Mouse (Mus musculus) forebrain, embryonic 15.5 days (tissue): Measurements from ENCODE around the gene Bahd1. TPM values are rescaled to one million over a fixed set of nuclear protein-coding genes. Genes with fewer than 3 reads are reported as not detected.

ENCODE experiments used
- ATAC-seq: fragments of 200-750 bp; cut with Nextera tagmentation; replicated peaks from 2 replicates; pipeline ENCODE4 v1.8.0; 2017; ENCODE audit warnings: mild to moderate bottlenecking, moderate TSS enrichment, moderate library complexity
- H3K27ac ChIP-seq: fragments of 300-500 bp; sonication (generic); replicated peaks from 2 replicates; pipeline ENCODE4 v1.5.1; 2015; ENCODE audit warnings: mild to moderate bottlenecking, inconsistent platforms
- H3K27me3 ChIP-seq: fragments of 300-500 bp; sonication (generic); 2 replicates; pipeline ENCODE4 v1.6.1; 2015; ENCODE audit warnings: inconsistent platforms
- H3K36me3 ChIP-seq: fragments of 300-500 bp; sonication (generic); 2 replicates; pipeline ENCODE4 v1.6.1; 2015; ENCODE audit warnings: mild to moderate bottlenecking, inconsistent platforms
- H3K4me1 ChIP-seq: fragments of 300-500 bp; sonication (generic); 2 replicates; pipeline ENCODE4 v1.6.1; 2015; ENCODE audit warnings: inconsistent platforms
- H3K4me2 ChIP-seq: fragments of 300-500 bp; sonication (generic); replicated peaks from 2 replicates; pipeline ENCODE4 v1.6.1; 2015; ENCODE audit warnings: mild to moderate bottlenecking, inconsistent platforms
- H3K4me3 ChIP-seq: fragments of 300-500 bp; sonication (generic); 2 replicates; pipeline ENCODE4 v1.5.1; 2015; ENCODE audit warnings: mild to moderate bottlenecking, inconsistent platforms
- H3K9ac ChIP-seq: fragments of 300-500 bp; sonication (generic); replicated peaks from 2 replicates; pipeline ENCODE4 v1.6.1; 2015; ENCODE audit warnings: mild to moderate bottlenecking, inconsistent platforms
- H3K9me3 ChIP-seq: fragments of 300-500 bp; sonication (generic); 2 replicates; pipeline ENCODE4 v1.6.1; 2016; ENCODE audit warnings: inconsistent platforms
- WGBS: fragments of 180-500 bp; shearing (Covaris S2); methylation state at CpG from one replicate; pipeline ENCODE4 v1.1.7; 2015; ENCODE audit warnings: mixed read lengths; 5-methylcytosine and 5-hydroxymethylcytosine counted together
- polyA plus RNA-seq: library from polyadenylated mRNA; unstranded; fragments of >200 nt; fragmentation: Nextera tagmentation; extraction: Ambion mirVana; gene quantifications from 2 replicates; pipeline ENCODE4 v1.2.1, GENCODE M21; 2015

The Bahd1 gene
- polyA plus RNA-seq, 1 experiment from 2014 or later = 6.7 TPM

GRCm38 (mm10) chr2:118900826-118901140 lies 606 bp downstream of the Bahd1 start:
- Histone ChIP-seq H3K4me1 (peaks cover 64% of the 10 kb centered on the region), H3K4me2 (peak overlapping the region; percentile 99), H3K36me3 (no peaks in the 10 kb centered on the region), H3K4me3 (peak overlapping the region; percentile 99), H3K27ac (no peak overlapping the region), H3K9ac (peak overlapping the region; percentile 45), H3K9me3 (no peaks in the 10 kb centered on the region), H3K27me3 (peaks cover 41% of the 10 kb centered on the region)
- 0% methylated on average over 11 of the region's 11 CpGs for WGBS
- ATAC-seq = no peak; the same call in 1 of the 2 replicates

- Histone ChIP-seq H3K4me2 (peak overlapping the region; percentile 99), H3K4me1 (peaks cover 65% of the 10 kb centered on the region), H3K4me3 (peak overlapping the region; percentile 99), H3K27me3 (peaks cover 35% of the 10 kb centered on the region), H3K9me3 (no peaks in the 10 kb centered on the region), H3K9ac (peak overlapping the region; percentile 87), H3K36me3 (no peaks in the 10 kb centered on the region), H3K27ac (peak overlapping the region; percentile 87)
- WGBS = under 1% methylated on average over 79 of the region's 120 CpGs
- peak; percentile 91 for ATAC-seq
These were observed 1.2 kb downstream of the Bahd1 start for GRCm38 (mm10) chr2:118901175-118902031.

- ATAC-seq = peak; percentile 19
- H3K36me3 ChIP-seq = no peaks in the 10 kb centered on the region
- H3K4me3 ChIP-seq = peak overlapping the region; percentile 99
- under 1% methylated on average over 95 of the region's 106 CpGs for WGBS
- H3K9ac ChIP-seq = peak overlapping the region; percentile 87
- H3K9me3 ChIP-seq = no peaks in the 10 kb centered on the region
- H3K4me1 ChIP-seq = peaks cover 56% of the 10 kb centered on the region
- peaks cover 26% of the 10 kb centered on the region for H3K27me3 ChIP-seq
- peak overlapping the region; percentile 99 for H3K4me2 ChIP-seq
- peak overlapping the region; percentile 87 for H3K27ac ChIP-seq
These were observed 2.2 kb downstream of the Bahd1 start for GRCm38 (mm10) chr2:118902051-118903025.

- no peak overlapping the region for H3K27ac ChIP-seq
- H3K4me3 ChIP-seq = peak overlapping the region; percentile 99
- peak overlapping the region; percentile 99 for H3K4me2 ChIP-seq
- ATAC-seq = no peak
- H3K4me1 ChIP-seq = peaks cover 48% of the 10 kb centered on the region
- peaks cover 17% of the 10 kb centered on the region for H3K27me3 ChIP-seq
- peak overlapping the region; percentile 87 for H3K9ac ChIP-seq
- H3K9me3 ChIP-seq = no peaks in the 10 kb centered on the region
- 11% methylated on average over 10 of the region's 10 CpGs for WGBS
- no peaks in the 10 kb centered on the region for H3K36me3 ChIP-seq
These were observed 3.2 kb downstream of the Bahd1 start for GRCm38 (mm10) chr2:118903333-118903741.

GRCm38 (mm10) chr2:118905433-118906117 lies 5.4 kb downstream of the Bahd1 start:
- no peak overlapping the region for H3K9ac ChIP-seq
- H3K36me3 ChIP-seq = no peaks in the 10 kb centered on the region
- H3K27ac ChIP-seq = no peak overlapping the region
- whole genome bisulfite sequencing = 70% methylated on average over 7 of the region's 7 CpGs
- ATAC-seq = no peak
- H3K27me3 ChIP-seq = no peaks in the 10 kb centered on the region
- H3K4me3 ChIP-seq = no peak overlapping the region
- H3K4me1 ChIP-seq = peaks cover 49% of the 10 kb centered on the region
- H3K4me2 ChIP-seq = no peak overlapping the region
- H3K9me3 ChIP-seq = no peaks in the 10 kb centered on the region

GRCm38 (mm10) chr2:118906118-118906492 lies 5.9 kb downstream of the Bahd1 start:
- H3K4me2 ChIP-seq = no peak overlapping the region
- WGBS = 66% methylated on average over 5 of the region's 5 CpGs
- ATAC-seq = no peak
- peaks cover 45% of the 10 kb centered on the region for H3K4me1 ChIP-seq
- no peak overlapping the region for H3K27ac ChIP-seq
- H3K9me3 ChIP-seq = no peaks in the 10 kb centered on the region
- H3K4me3 ChIP-seq = no peak overlapping the region
- no peaks in the 10 kb centered on the region for H3K27me3 ChIP-seq
- no peaks in the 10 kb centered on the region for H3K36me3 ChIP-seq
- no peak overlapping the region for H3K9ac ChIP-seq

- H3K9me3 ChIP-seq = no peaks in the 10 kb centered on the region
- H3K4me3 ChIP-seq = no peak overlapping the region
- H3K27ac ChIP-seq = no peak overlapping the region
- WGBS = 94% methylated on average over 3 of the region's 3 CpGs
- H3K4me2 ChIP-seq = no peak overlapping the region
- no peak overlapping the region for H3K9ac ChIP-seq
- peaks cover 46% of the 10 kb centered on the region for H3K4me1 ChIP-seq
- no peaks in the 10 kb centered on the region for H3K27me3 ChIP-seq
- no peaks in the 10 kb centered on the region for H3K36me3 ChIP-seq
- ATAC-seq = no peak
These were observed 7.6 kb downstream of the Bahd1 start for GRCm38 (mm10) chr2:118907781-118908180.

- peaks cover 46% of the 10 kb centered on the region for H3K4me1 ChIP-seq
- no peak overlapping the region for H3K27ac ChIP-seq
- H3K9me3 ChIP-seq = no peaks in the 10 kb centered on the region
- no peak overlapping the region for H3K4me2 ChIP-seq
- H3K4me3 ChIP-seq = no peak overlapping the region
- no peak for ATAC-seq
- no peak overlapping the region for H3K9ac ChIP-seq
- H3K36me3 ChIP-seq = no peaks in the 10 kb centered on the region
- H3K27me3 ChIP-seq = no peaks in the 10 kb centered on the region
- WGBS = 52% methylated on average over 1 of the region's 1 CpGs
These were observed 9.0 kb downstream of the Bahd1 start for GRCm38 (mm10) chr2:118909151-118909550.

GRCm38 (mm10) chr2:118910605-118911278 lies 10.6 kb downstream of the Bahd1 start:
- Histone ChIP-seq H3K9ac (no peak overlapping the region), H3K4me2 (no peak overlapping the region), H3K27me3 (no peaks in the 10 kb centered on the region), H3K9me3 (no peaks in the 10 kb centered on the region), H3K27ac (no peak overlapping the region), H3K4me3 (no peak overlapping the region), H3K36me3 (no peaks in the 10 kb centered on the region), H3K4me1 (peaks cover 40% of the 10 kb centered on the region)
- 75% methylated on average over 7 of the region's 7 CpGs for WGBS
- no peak for ATAC-seq

- H3K4me3 ChIP-seq = no peak overlapping the region
- no peak overlapping the region for H3K27ac ChIP-seq
- no peaks in the 10 kb centered on the region for H3K27me3 ChIP-seq
- ATAC-seq = no peak
- H3K9me3 ChIP-seq = no peaks in the 10 kb centered on the region
- no peak overlapping the region for H3K9ac ChIP-seq
- H3K36me3 ChIP-seq = no peaks in the 10 kb centered on the region; the same call in 1 of the 2 replicates
- peaks cover 35% of the 10 kb centered on the region for H3K4me1 ChIP-seq
- WGBS = 79% methylated on average over 8 of the region's 8 CpGs
- no peak overlapping the region for H3K4me2 ChIP-seq
These were observed 12.5 kb downstream of the Bahd1 start for GRCm38 (mm10) chr2:118912706-118913105.

- Histone ChIP-seq H3K27ac (peak overlapping the region; percentile 55), H3K4me2 (0 out of 2 replicates have a peak overlapping the region, but pooled peaks have one; percentile 8)
These were observed 13.5 kb downstream of the Bahd1 start for GRCm38 (mm10) chr2:118913551-118914276.

More at GRCm38 (mm10) chr2:118913551-118914276, 13.5 kb downstream of the Bahd1 start:
- 0 out of 2 replicates have a peak, but pooled peaks have one; percentile 30 for ATAC-seq
- Histone ChIP-seq H3K27me3 (no peaks in the 10 kb centered on the region), H3K4me1 (peaks cover 35% of the 10 kb centered on the region), H3K36me3 (no peaks in the 10 kb centered on the region; the same call in 1 of the 2 replicates), H3K4me3 (no peak overlapping the region), H3K9ac (no peak overlapping the region), H3K9me3 (no peaks in the 10 kb centered on the region)
- 50% methylated on average over 11 of the region's 11 CpGs for WGBS
